Mouse (Mus musculus) liver, embryonic 15.5 days (tissue): ENCODE measurements around the gene Mif. TPM values are rescaled to one million over a fixed set of nuclear protein-coding genes. Genes with fewer than 3 reads are reported as not detected.

Experiments
- ATAC-seq: fragments of 200-750 bp; cut with Nextera tagmentation; 2 replicates; pipeline ENCODE4 v1.8.0; 2017; ENCODE audit warnings: moderate number of reproducible peaks, mild to moderate bottlenecking, moderate library complexity; ENCODE audit not compliant: insufficient read depth
- H3K27ac ChIP-seq: fragments of 300-500 bp; sonication (generic); replicated peaks from 2 replicates; pipeline ENCODE4 v1.5.1; 2015; ENCODE audit warnings: mild to moderate bottlenecking, inconsistent platforms
- H3K27me3 ChIP-seq: fragments of 300-500 bp; sonication (generic); 2 replicates; pipeline ENCODE4 v1.6.1; 2015; ENCODE audit warnings: mild to moderate bottlenecking, inconsistent platforms
- H3K36me3 ChIP-seq: fragments of 300-500 bp; sonication (generic); replicated peaks from 2 replicates; pipeline ENCODE4 v1.6.1; 2015; ENCODE audit warnings: moderate library complexity, mild to moderate bottlenecking, inconsistent platforms
- H3K4me1 ChIP-seq: fragments of 300-500 bp; sonication (generic); replicated peaks from 2 replicates; pipeline ENCODE4 v1.6.1; 2015; ENCODE audit warnings: inconsistent platforms
- H3K4me2 ChIP-seq: fragments of 300-500 bp; sonication (generic); 2 replicates; pipeline ENCODE4 v1.6.1; 2015; ENCODE audit warnings: moderate library complexity, mild to moderate bottlenecking, inconsistent platforms
- H3K4me3 ChIP-seq: fragments of 300-500 bp; sonication (generic); replicated peaks from 2 replicates; pipeline ENCODE4 v1.5.1; 2015; ENCODE audit warnings: mild to moderate bottlenecking, inconsistent platforms
- H3K9ac ChIP-seq: fragments of 300-500 bp; sonication (generic); 2 replicates; pipeline ENCODE4 v1.6.1; 2015; ENCODE audit warnings: moderate library complexity, mild to moderate bottlenecking, inconsistent platforms
- H3K9me3 ChIP-seq: fragments of 300-500 bp; sonication (generic); replicated peaks from 2 replicates; pipeline ENCODE4 v1.6.1; 2016; ENCODE audit warnings: inconsistent platforms
- WGBS: fragments of 180-500 bp; shearing (Covaris S2); methylation state at CpG from one replicate; pipeline ENCODE4 v1.1.7; 2015; ENCODE audit warnings: mixed read lengths; ENCODE audit not compliant: insufficient replicate concordance; 5-methylcytosine and 5-hydroxymethylcytosine counted together
- polyA plus RNA-seq: library from polyadenylated mRNA; unstranded; fragments of >200 nt; fragmentation: Nextera tagmentation; extraction: Ambion mirVana; gene quantifications from 2 replicates; pipeline ENCODE4 v1.2.1, GENCODE M21; 2015

Gene Mif
- polyA plus RNA-seq, 1 experiment from 2014 or later = 755 TPM

- no peaks in the 10 kb centered on the region for H3K4me1 ChIP-seq
- H3K9me3 ChIP-seq = no peaks in the 10 kb centered on the region
- H3K27ac ChIP-seq = no peak within 1 kb of the TSS
- no peak within 1 kb of the TSS for H3K9ac ChIP-seq
- no peak for ATAC-seq
- 81% methylated on average over 2 of the region's 2 CpGs for WGBS
- H3K27me3 ChIP-seq = peaks cover 8% of the 10 kb centered on the region
- H3K4me2 ChIP-seq = no peak within 1 kb of the TSS
- H3K36me3 ChIP-seq = no peaks in the 10 kb centered on the region
- H3K4me3 ChIP-seq = no peak within 1 kb of the TSS
Observed at GRCm38 (mm10) chr10:75822443-75822842, 37.6 kb downstream of the Mif start, which contains the start of gene Gstt4. Gstt4 (minus strand) TSS chr10:75822543.

- ATAC-seq = no peak
- Histone ChIP-seq H3K9ac (no peak overlapping the region), H3K4me2 (no peak overlapping the region), H3K9me3 (no peaks in the 10 kb centered on the region), H3K4me3 (no peak overlapping the region), H3K36me3 (no peaks in the 10 kb centered on the region), H3K27ac (no peak overlapping the region), H3K4me1 (no peaks in the 10 kb centered on the region), H3K27me3 (peaks cover 3% of the 10 kb centered on the region; the same call in 1 of the 2 replicates)
- 62% methylated on average over 5 of the region's 5 CpGs for WGBS
Observed at GRCm38 (mm10) chr10:75819882-75820281, 40.2 kb downstream of the Mif start.

GRCm38 (mm10) chr10:75818641-75819040 is 41.4 kb downstream of the Mif start:
- Histone ChIP-seq H3K36me3 (no peaks in the 10 kb centered on the region), H3K27me3 (peaks cover 3% of the 10 kb centered on the region; the same call in 1 of the 2 replicates), H3K9ac (no peak overlapping the region), H3K27ac (no peak overlapping the region), H3K4me3 (no peak overlapping the region), H3K4me1 (no peaks in the 10 kb centered on the region), H3K4me2 (no peak overlapping the region), H3K9me3 (no peaks in the 10 kb centered on the region)
- ATAC-seq = no peak
- 57% methylated on average over 10 of the region's 10 CpGs for WGBS

Other genes with a start within 250 kb of the Mif start
- 1.9 and 2.0 TPM in 2 replicates for gene Susd2, start 216.2 kb downstream of the Mif start, polyA plus RNA-seq
- gene Cabin1, start 95.9 kb downstream of the Mif start, polyA plus RNA-seq = 14.3 and 14.7 TPM in 2 replicates
- 185 and 204 TPM in 2 replicates for gene Ddt, start 86.8 kb downstream of the Mif start, polyA plus RNA-seq
- not detected in 2 replicates for gene Gm20441, start 79.3 kb downstream of the Mif start, polyA plus RNA-seq
- 14.9 and 15.4 TPM in 2 replicates for gene Gstt3, start 78.8 kb downstream of the Mif start, polyA plus RNA-seq
- 108 and 151 TPM in 2 replicates for gene Gstt1, start 61.7 kb downstream of the Mif start, polyA plus RNA-seq
- gene Gstt4, start 37.7 kb downstream of the Mif start, polyA plus RNA-seq = not detected in 2 replicates
- 50.5 and 54.2 TPM in 2 replicates for gene Gstt2, start 22.8 kb downstream of the Mif start, polyA plus RNA-seq
- gene Derl3, start 33.2 kb upstream of the Mif start, polyA plus RNA-seq = 0.53 and 0.67 TPM in 2 replicates
- gene Smarcb1, start 61.4 kb upstream of the Mif start, polyA plus RNA-seq = 63.7 and 64.5 TPM in 2 replicates
- 117 and 142 TPM in 2 replicates for gene Chchd10, start 72.9 kb upstream of the Mif start, polyA plus RNA-seq
- 2.4 and 3.1 TPM in 2 replicates for gene Mmp11, start 76.3 kb upstream of the Mif start, polyA plus RNA-seq
- 25.1 and 27.1 TPM in 2 replicates for gene Gm867, start 80.4 kb upstream of the Mif start, polyA plus RNA-seq
- gene Vpreb3, start 82.8 kb upstream of the Mif start, polyA plus RNA-seq = 6.4 and 9.1 TPM in 2 replicates
- 0.23 TPM in 1 of 2 replicates, not detected in the other for gene Gm5134, start 94.3 kb upstream of the Mif start, polyA plus RNA-seq
- 10.8 and 11.2 TPM in 2 replicates for gene Zfp280b, start 172.4 kb upstream of the Mif start, polyA plus RNA-seq